Mouse (Mus musculus): ENCODE measurements at regions not wholly inside any gene's neighbourhood (a gene's known extent, or its start where the extent isn't known, plus 50 kb on each side); places are given as distances from the start of the nearest gene placed in this dataset.

DNA sequence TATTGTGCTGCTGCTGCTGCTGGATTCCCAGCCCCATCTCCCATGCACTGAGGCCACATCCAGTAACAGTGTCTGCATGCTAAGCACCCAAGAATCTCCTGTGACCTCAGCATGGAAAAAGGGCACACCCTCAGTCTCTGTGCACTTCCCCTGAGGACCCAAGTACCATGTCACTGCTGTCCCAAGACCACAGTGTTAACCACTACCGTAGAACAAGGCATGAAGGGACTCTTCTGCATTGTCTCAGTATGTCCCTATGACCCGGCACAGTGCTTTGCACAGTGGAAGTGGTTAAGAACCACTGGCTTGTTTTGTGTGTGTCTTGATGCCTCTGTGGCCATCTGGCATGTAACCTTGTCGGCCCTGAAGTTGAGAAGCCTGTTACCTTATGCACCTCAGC lies 220.6 kb upstream of the Six2 start:
- no peak for TF ChIP-seq EP300 (IDR thresholded peaks at IDR 0.05; ENCODE audit: insufficient read depth, low read depth, low read length)
- TF ChIP-seq CTCF (IDR thresholded peaks at IDR 0.05) = no peak
- TF ChIP-seq POLR2A (IDR thresholded peaks at IDR 0.05; ENCODE audit: insufficient read depth, low read depth, low read length) = no peak
- no peak overlapping the region for H3K9ac ChIP-seq (ENCODE audit: low read depth, low read length)
- no peaks in the 10 kb centered on the region for H3K36me3 ChIP-seq (ENCODE audit: control insufficient read depth, insufficient read depth, low read length)
- no peaks in the 10 kb centered on the region for H3K79me2 ChIP-seq (replicated peaks; ENCODE audit: control insufficient read depth, insufficient read depth, low read length)
- H3K4me1 ChIP-seq (ENCODE audit: control insufficient read depth, insufficient read depth, low read length) = no peaks in the 10 kb centered on the region
- intact Hi-C loops (cut with DNase I) = no loop called here
- 87% methylated on average over 3 of the region's 3 CpGs for WGBS
- no peaks in the 10 kb centered on the region for H3K27me3 ChIP-seq (ENCODE audit: control insufficient read depth, insufficient read depth, low read length)
- H3K4me3 ChIP-seq = no peak overlapping the region
- H3K27ac ChIP-seq = no peak overlapping the region
- DNase-seq = no peak

DNA sequence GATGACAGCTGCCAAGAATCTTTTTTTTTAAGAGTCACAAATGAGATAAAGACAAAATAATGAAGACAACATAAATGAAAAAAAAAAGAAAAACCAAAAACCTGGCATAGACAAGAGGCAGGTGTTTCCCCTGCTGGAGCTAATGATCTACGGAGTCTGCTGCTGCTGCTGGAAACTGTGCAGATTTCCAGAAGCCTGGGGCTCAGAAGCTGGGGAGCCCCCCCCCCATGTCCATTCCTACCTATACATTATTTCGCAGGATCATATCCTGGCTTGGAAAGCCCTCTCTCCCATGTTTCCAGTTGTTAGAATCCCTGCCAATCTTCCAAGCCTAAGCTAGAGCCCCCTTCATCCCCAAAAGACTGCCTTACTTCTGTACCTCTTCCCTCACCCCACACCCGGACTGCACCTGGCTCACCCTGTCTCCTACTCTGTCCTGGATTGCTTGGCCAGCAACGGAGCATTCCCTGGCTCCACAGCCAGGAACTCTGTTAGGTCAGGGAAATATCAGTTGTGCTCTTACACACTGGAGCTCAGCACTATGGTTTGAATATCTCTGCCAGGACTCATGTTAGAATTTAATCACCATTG lies 218.6 kb upstream of the Six2 start:
- no peak overlapping the region for H3K27ac ChIP-seq
- 69% methylated on average over 4 of the region's 4 CpGs for WGBS
- no peak for DNase-seq
- H3K79me2 ChIP-seq (replicated peaks; ENCODE audit: control insufficient read depth, insufficient read depth, low read length) = no peaks in the 10 kb centered on the region
- H3K4me1 ChIP-seq (ENCODE audit: control insufficient read depth, insufficient read depth, low read length) = no peaks in the 10 kb centered on the region
- H3K4me3 ChIP-seq = no peak overlapping the region
- no peaks in the 10 kb centered on the region for H3K36me3 ChIP-seq (ENCODE audit: control insufficient read depth, insufficient read depth, low read length)
- TF ChIP-seq POLR2A (IDR thresholded peaks at IDR 0.05; ENCODE audit: insufficient read depth, low read depth, low read length) (no peak), EP300 (IDR thresholded peaks at IDR 0.05; ENCODE audit: insufficient read depth, low read depth, low read length) (no peak), CTCF (IDR thresholded peaks at IDR 0.05) (no peak)
- no peak overlapping the region for H3K9ac ChIP-seq (ENCODE audit: low read depth, low read length)
- no peaks in the 10 kb centered on the region for H3K27me3 ChIP-seq (ENCODE audit: control insufficient read depth, insufficient read depth, low read length)
- intact Hi-C loops (cut with DNase I) = no loop called here

DNA sequence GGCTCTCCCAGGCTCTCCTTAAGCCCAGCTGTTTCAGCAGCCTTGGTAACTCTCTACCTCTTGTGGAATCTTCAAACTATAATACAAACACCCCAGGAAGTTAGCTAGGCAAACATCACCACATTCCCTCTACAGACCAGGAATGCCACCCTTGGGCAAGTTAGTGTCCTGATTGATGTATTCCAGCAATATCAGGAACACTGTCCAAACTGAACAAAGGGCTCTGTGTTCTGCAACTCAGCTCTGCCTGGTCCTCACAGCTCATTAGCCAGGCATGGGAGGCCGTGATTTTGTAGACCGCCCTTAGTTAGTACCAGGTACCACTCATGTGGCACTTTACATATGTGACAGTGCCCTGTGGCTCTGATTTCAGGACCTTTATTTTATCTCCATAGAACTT lies 214.5 kb upstream of the Six2 start:
- H3K27me3 ChIP-seq (ENCODE audit: control insufficient read depth, insufficient read depth, low read length) = no peaks in the 10 kb centered on the region
- no peaks in the 10 kb centered on the region for H3K36me3 ChIP-seq (ENCODE audit: control insufficient read depth, insufficient read depth, low read length)
- no peak overlapping the region for H3K4me3 ChIP-seq
- no peak overlapping the region for H3K9ac ChIP-seq (ENCODE audit: low read depth, low read length)
- intact Hi-C loops (cut with DNase I) = no loop called here
- no peak for DNase-seq
- H3K27ac ChIP-seq = no peak overlapping the region
- H3K4me1 ChIP-seq (ENCODE audit: control insufficient read depth, insufficient read depth, low read length) = no peaks in the 10 kb centered on the region
- H3K79me2 ChIP-seq (replicated peaks; ENCODE audit: control insufficient read depth, insufficient read depth, low read length) = no peaks in the 10 kb centered on the region
- no peak for TF ChIP-seq CTCF (IDR thresholded peaks at IDR 0.05)
- no peak for TF ChIP-seq POLR2A (IDR thresholded peaks at IDR 0.05; ENCODE audit: insufficient read depth, low read depth, low read length)
- TF ChIP-seq EP300 (IDR thresholded peaks at IDR 0.05; ENCODE audit: insufficient read depth, low read depth, low read length) = no peak
- 83% methylated on average over 2 of the region's 2 CpGs for WGBS

DNA sequence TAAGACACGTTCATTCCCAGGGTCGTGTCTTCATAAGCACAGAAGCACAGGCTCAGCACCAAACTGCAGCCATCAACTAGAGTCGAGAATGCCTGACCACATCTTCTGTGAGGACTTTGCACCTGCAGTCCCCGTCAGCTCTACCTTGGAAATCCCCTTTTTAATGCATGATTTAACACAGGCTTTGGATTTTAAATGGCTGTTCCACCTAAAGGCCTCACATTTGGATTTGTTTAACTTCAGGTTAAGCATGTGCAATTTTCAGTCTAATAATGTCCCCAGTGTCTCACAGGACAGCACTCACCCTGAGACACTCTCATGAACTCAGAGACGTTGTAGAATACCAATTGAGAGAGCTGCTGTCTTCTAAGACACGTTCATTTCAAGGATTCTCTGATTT lies 211.0 kb upstream of the Six2 start:
- Histone ChIP-seq H3K27ac (no peak overlapping the region), H3K36me3 (ENCODE audit: control insufficient read depth, insufficient read depth, low read length) (no peaks in the 10 kb centered on the region), H3K27me3 (ENCODE audit: control insufficient read depth, insufficient read depth, low read length) (no peaks in the 10 kb centered on the region), H3K4me1 (ENCODE audit: control insufficient read depth, insufficient read depth, low read length) (no peaks in the 10 kb centered on the region), H3K4me3 (no peak overlapping the region), H3K9ac (ENCODE audit: low read depth, low read length) (no peak overlapping the region), H3K79me2 (replicated peaks; ENCODE audit: control insufficient read depth, insufficient read depth, low read length) (no peaks in the 10 kb centered on the region)
- 82% methylated on average over 6 of the region's 6 CpGs for WGBS
- intact Hi-C loops (cut with DNase I) = no loop called here
- DNase-seq = no peak
- TF ChIP-seq EP300 (IDR thresholded peaks at IDR 0.05; ENCODE audit: insufficient read depth, low read depth, low read length) (no peak), POLR2A (IDR thresholded peaks at IDR 0.05; ENCODE audit: insufficient read depth, low read depth, low read length) (no peak), CTCF (IDR thresholded peaks at IDR 0.05) (no peak)

DNA sequence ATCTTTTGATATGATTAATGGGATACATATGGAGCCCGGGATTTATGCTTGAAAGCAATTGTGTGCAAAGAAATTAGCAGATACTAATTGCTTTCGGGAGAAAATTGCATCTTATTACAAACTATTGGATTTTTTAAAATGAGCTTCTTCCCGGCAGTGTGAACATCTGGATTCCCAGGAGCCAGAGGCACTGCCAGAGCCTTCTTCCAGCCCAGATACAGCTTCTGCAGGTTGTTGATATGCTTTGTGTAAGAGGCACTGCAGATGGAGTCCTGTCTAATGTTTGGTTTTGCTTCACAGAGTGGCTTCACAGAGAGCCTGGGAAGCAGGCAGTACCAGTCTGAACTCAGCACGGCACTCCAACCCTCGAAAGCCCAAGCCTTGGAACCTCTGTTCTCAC lies 207.9 kb upstream of the Six2 start:
- Histone ChIP-seq H3K4me1 (ENCODE audit: control insufficient read depth, insufficient read depth, low read length) (no peaks in the 10 kb centered on the region), H3K79me2 (replicated peaks; ENCODE audit: control insufficient read depth, insufficient read depth, low read length) (no peaks in the 10 kb centered on the region), H3K4me3 (no peak overlapping the region), H3K27me3 (ENCODE audit: control insufficient read depth, insufficient read depth, low read length) (no peaks in the 10 kb centered on the region), H3K36me3 (ENCODE audit: control insufficient read depth, insufficient read depth, low read length) (no peaks in the 10 kb centered on the region), H3K9ac (ENCODE audit: low read depth, low read length) (no peak overlapping the region), H3K27ac (no peak overlapping the region)
- DNase-seq = no peak
- no peak for TF ChIP-seq EP300 (IDR thresholded peaks at IDR 0.05; ENCODE audit: insufficient read depth, low read depth, low read length)
- intact Hi-C loops (cut with DNase I) = no loop called here
- WGBS = 84% methylated on average over 5 of the region's 5 CpGs

DNA sequence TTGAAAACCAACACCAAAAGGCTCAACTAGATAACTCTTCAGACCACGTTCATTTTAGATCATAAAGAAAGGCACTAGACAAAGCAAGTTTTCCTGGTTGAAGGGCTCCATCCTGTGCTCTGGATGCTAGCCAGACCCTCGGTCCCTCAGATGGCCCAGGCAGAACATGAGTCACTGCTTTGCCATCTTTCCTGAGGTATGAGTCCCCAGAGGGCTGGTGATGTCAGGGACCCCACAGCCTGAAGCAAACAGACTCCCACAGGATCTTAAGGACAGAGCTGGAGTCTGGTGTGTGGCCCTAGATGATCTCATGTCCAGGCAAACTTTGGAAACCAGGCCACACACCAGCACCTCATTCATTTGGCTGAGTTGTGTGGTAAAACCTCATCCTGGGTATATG lies 203.2 kb upstream of the Six2 start:
- Histone ChIP-seq H3K36me3 (ENCODE audit: control insufficient read depth, insufficient read depth, low read length) (no peaks in the 10 kb centered on the region), H3K27ac (no peak overlapping the region), H3K4me3 (no peak overlapping the region), H3K9ac (ENCODE audit: low read depth, low read length) (no peak overlapping the region), H3K79me2 (replicated peaks; ENCODE audit: control insufficient read depth, insufficient read depth, low read length) (no peaks in the 10 kb centered on the region), H3K27me3 (ENCODE audit: control insufficient read depth, insufficient read depth, low read length) (no peaks in the 10 kb centered on the region), H3K4me1 (ENCODE audit: control insufficient read depth, insufficient read depth, low read length) (no peaks in the 10 kb centered on the region)
- 34% methylated on average over 2 of the region's 2 CpGs for WGBS
- no peak for TF ChIP-seq POLR2A (IDR thresholded peaks at IDR 0.05; ENCODE audit: insufficient read depth, low read depth, low read length)
- TF ChIP-seq CTCF (IDR thresholded peaks at IDR 0.05) = no peak
- no peak for TF ChIP-seq EP300 (IDR thresholded peaks at IDR 0.05; ENCODE audit: insufficient read depth, low read depth, low read length)
- no peak for DNase-seq
- intact Hi-C loops (cut with DNase I) = no loop called here
